Mouse (Mus musculus) pancreas, adult 10 weeks (tissue): ENCODE results near the gene Olfr1022. TPM values are rescaled to one million over a fixed set of nuclear protein-coding genes. Genes with fewer than 3 reads are reported as not detected.

Experiments
- polyA plus RNA-seq: library from polyadenylated mRNA; stranded (reverse); fragments of 350-450 nt; fragmentation: Illumina TruSeq; extraction: RNeasy Lipid Tissue Mini Kit (QIAGEN cat#74804); gene quantifications from one replicate; pipeline ENCODE4 v1.2.3, GENCODE M21; 2015; ENCODE audit warnings: low read depth, low replicate concordance; ENCODE audit not compliant: insufficient read depth

Olfr1022 gene
- not detected for polyA plus RNA-seq

DNA sequence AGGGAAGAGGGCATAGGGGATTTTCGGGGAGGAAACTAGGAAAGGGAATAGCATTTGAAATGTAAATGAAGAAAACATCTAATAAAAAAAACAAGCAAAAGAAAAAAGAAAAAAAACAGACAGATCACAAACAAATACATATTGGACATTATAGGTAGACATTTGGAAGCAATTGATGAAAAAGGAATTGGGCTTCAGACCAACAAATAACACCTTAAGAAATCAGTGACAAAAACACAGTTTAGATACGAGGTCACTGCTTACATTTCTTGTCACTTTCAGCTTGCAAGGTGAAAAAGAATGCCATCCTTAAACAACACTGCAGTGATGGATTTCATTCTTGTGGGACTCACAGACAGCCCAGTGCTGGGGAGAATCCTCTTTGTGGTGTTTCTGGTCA is at the start of gene Olfr1022:
Gene Olfr1022 (plus strand): TSS at position 301 of the 400 bp plus-strand sequence.

DNA sequence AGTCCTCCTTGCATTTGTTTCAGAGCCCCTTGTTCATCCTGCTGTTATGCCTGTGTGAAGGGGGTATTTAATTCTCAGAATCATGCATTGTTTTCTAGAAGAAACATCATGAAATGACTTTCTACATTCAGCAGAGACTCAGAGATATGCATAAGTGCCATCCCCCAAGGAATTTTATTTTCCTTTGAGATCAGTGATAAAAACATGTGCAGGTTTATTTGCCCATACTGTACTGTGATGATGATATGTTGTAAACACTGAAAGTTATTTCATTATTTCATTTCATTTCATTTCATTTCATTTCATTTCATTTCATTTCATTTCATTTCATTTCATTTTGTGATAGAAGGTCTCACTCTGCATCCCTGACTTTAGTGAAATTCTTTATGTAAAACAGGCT is 23.0 kb upstream of the Olfr1022 start, which contains the start of gene Olfr1019:
Gene Olfr1019 (minus strand): TSS at position 101 of the 400 bp plus-strand sequence.

DNA sequence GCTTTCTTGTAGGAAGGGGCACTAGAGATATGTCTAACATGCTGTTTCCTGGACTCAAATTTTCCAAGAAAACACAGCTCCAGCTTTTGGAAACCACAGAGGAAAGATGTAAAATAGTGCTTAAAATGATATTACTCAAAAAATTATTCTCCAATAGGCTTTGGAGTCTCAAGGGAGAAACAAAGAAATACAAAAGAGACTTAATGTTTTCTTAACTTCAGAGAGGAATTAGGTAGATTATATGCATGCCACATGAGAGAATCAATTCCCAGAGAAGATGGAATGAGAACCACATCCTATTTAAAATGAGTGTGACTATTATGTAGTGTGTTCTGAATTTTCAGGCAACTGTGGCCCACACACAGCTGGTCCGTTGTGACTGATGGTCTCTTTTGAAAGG is 21.7 kb upstream of the Olfr1022 start, which contains the start of gene Olfr1020:
Gene Olfr1020 (plus strand): TSS at position 301 of the 400 bp plus-strand sequence.

DNA sequence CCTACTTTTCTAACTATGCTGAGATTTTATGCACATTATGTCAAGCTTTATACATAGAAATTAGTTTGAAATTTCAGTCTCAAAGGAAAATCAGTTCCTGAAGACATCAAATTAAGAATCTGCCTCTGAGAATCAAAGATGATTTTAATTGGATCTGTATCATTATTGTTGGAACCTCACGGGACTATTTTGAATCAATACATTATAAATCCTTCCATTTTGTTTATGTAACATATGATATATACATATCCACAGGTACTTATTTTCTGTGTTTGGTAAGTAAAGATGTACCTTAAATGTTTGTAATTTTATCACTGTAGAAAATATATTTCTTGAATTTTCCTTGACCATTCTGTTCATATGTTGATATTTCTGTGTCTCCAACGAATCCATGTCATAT is 16.9 kb downstream of the Olfr1022 start, which contains the start of gene Olfr1023:
Gene Olfr1023 (plus strand): TSS at position 301 of the 400 bp plus-strand sequence.

DNA sequence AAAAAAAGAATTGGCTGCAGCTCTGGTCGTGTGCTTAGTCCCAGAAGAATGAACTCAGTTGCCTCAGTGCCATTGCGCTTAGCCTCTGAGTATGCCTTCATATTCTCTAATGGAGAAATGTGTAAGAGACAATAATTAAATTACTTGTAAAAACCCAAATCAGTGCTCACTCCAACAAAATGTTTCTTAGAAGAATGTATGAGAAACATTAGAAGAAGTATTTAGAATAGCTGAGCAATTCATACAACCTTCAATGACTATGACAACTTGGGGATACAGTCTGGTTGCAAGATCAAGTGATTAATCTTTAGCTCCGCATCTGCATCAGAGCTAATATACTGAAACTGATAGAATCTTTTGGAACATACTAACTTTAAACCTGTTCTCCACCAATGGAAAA is 36.6 kb downstream of the Olfr1022 start, which contains the start of gene Olfr1024:
Gene Olfr1024 (minus strand): TSS at position 101 of the 400 bp plus-strand sequence.

DNA sequence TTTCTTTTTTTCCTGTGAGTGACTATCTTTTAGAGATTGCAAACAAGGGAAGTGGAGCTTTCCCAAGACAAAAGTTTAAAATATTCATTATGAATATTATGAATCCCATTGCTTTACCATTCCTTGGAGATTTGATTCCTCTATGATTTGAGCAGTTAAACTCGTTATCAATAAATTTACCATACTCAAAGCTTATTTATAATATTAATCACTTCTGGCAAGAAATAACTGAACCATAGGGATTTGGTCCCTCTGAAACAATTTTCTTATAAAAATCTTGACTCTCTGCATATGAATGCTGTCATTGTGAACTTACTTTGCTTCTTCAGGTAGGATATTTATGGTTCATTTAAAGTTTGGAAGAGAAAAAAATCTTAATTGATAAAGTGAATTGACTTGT is 46.5 kb downstream of the Olfr1022 start, which contains the start of gene Olfr1025-ps1:
Gene Olfr1025-ps1 (plus strand): TSS at position 301 of the 400 bp plus-strand sequence.

Other genes with a start within 250 kb of the Olfr1022 start
- gene Olfr1002, start 217.9 kb upstream of the Olfr1022 start, polyA plus RNA-seq: not detected
- not detected for gene Olfr154, start 204.1 kb upstream of the Olfr1022 start, polyA plus RNA-seq
- gene Olfr1006, start 189.8 kb upstream of the Olfr1022 start, polyA plus RNA-seq: not detected
- not detected for gene Olfr1008, start 179.2 kb upstream of the Olfr1022 start, polyA plus RNA-seq
- gene Olfr1009, start 153.2 kb upstream of the Olfr1022 start, polyA plus RNA-seq: not detected
- not detected for gene Olfr1012, start 105.8 kb upstream of the Olfr1022 start, polyA plus RNA-seq
- not detected for gene Olfr1013, start 101.5 kb upstream of the Olfr1022 start, polyA plus RNA-seq
- gene Olfr1014, start 95.9 kb upstream of the Olfr1022 start, polyA plus RNA-seq: not detected
- not detected for gene Olfr1015, start 86.6 kb upstream of the Olfr1022 start, polyA plus RNA-seq
- not detected for gene Olfr1016, start 66.0 kb upstream of the Olfr1022 start, polyA plus RNA-seq
- gene Olfr1018, start 50.1 kb upstream of the Olfr1022 start, polyA plus RNA-seq: not detected
- gene Olfr1019, start 23.1 kb upstream of the Olfr1022 start, polyA plus RNA-seq: not detected
- not detected for gene Olfr1020, start 21.6 kb upstream of the Olfr1022 start, polyA plus RNA-seq
- not detected for gene Olfr1023, start 17.0 kb downstream of the Olfr1022 start, polyA plus RNA-seq
- gene Olfr1024, start 36.5 kb downstream of the Olfr1022 start, polyA plus RNA-seq: not detected
- not detected for gene Olfr1025-ps1, start 46.6 kb downstream of the Olfr1022 start, polyA plus RNA-seq
- gene Olfr1026, start 53.0 kb downstream of the Olfr1022 start, polyA plus RNA-seq: not detected
- not detected for gene Olfr1028, start 81.8 kb downstream of the Olfr1022 start, polyA plus RNA-seq
- gene Olfr1029, start 105.3 kb downstream of the Olfr1022 start, polyA plus RNA-seq: not detected
- not detected for gene Olfr1030, start 110.7 kb downstream of the Olfr1022 start, polyA plus RNA-seq
- not detected for gene Olfr1031, start 121.7 kb downstream of the Olfr1022 start, polyA plus RNA-seq
- not detected for gene Olfr1032, start 136.9 kb downstream of the Olfr1022 start, polyA plus RNA-seq
- 0.72 TPM for gene Olfr1033, start 152.0 kb downstream of the Olfr1022 start, polyA plus RNA-seq
- gene Olfr1034, start 177.3 kb downstream of the Olfr1022 start, polyA plus RNA-seq: 0.17 TPM
- gene Olfr1036, start 205.4 kb downstream of the Olfr1022 start, polyA plus RNA-seq: not detected
- gene Olfr1037, start 218.8 kb downstream of the Olfr1022 start, polyA plus RNA-seq: not detected